22 mouse cellular contexts compared by ENCODE assay signal in the genomic region with DNA sequence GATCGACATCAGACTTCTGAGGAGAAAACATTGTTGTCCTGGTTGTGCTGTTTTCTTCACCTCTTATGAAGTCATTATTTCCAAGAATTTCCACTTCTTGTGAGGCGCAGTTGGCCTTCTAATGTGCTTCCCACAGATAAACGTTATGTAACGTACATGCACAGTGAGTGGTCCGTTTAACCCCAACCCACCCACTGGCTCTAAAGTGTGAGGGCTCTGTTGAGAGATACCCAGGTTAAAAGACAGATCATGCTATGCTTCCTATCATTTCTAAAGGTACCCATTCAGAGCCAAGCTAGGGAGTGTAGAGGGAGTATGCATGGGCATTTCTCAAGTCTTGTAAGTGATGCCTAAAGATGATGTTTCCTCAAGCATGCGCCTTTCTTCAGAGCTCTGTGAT.
A peak's percentile ranks its signal among the peaks of the same experiment; 100 is the strongest.
DNase-seq lines count a peak whose midpoint lies in the region; ATAC-seq and TF ChIP-seq lines count a peak whose summit lies in the region.
"Had no signal": no experiment of that assay in that cellular context is flagged by ENCODE, and none has a peak within 500 bp of the region (broad histone marks: within the 10 kb centered on the region; RNA-seq: fewer than 3 reads in every experiment).

No protein-coding gene starts in this region.

- WGBS in liver, embryonic 11.5 days: 75% methylated on average over 6 of the region's 6 CpGs
- WGBS in liver, postnatal 0 days (ENCODE audit: insufficient replicate concordance): 76% methylated on average over 6 of the region's 6 CpGs
- WGBS in liver, embryonic 12.5 days (ENCODE audit: insufficient replicate concordance): 66% methylated on average over 6 of the region's 6 CpGs
- 45% methylated on average over 6 of the region's 6 CpGs for WGBS in liver, embryonic 13.5 days (ENCODE audit: insufficient replicate concordance)
- WGBS in liver, embryonic 14.5 days (ENCODE audit: insufficient replicate concordance): 51% methylated on average over 6 of the region's 6 CpGs

- ATAC-seq in liver, embryonic 11.5 days (replicated peaks; ENCODE audit: low FRiP score): 0 out of 2 replicates have a peak, but pooled peaks have one; percentile 51
- ATAC-seq in liver, postnatal 0 days: no peak; the same call in 1 of the 2 replicates
- ATAC-seq in liver, embryonic 12.5 days: peak; percentile 65; the same call in 1 of the 2 replicates
- 0 out of 2 replicates have a peak, but pooled peaks have one; percentile 39 for ATAC-seq in liver, embryonic 13.5 days (ENCODE audit: low read depth)
- 0 out of 2 replicates have a peak, but pooled peaks have one; percentile 28 for ATAC-seq in liver, embryonic 14.5 days (ENCODE audit: insufficient read depth)
- ATAC-seq: activated CD4-positive, CD25-positive, alpha-beta regulatory T cell, adult 4 months; CD4-positive, CD25-positive, alpha-beta regulatory T cell, adult 4 months; Patski had no signal

- no peaks in the 10 kb centered on the region for H3K27me3 ChIP-seq in liver, embryonic 11.5 days (replicated peaks; ENCODE audit: control insufficient read depth, insufficient read depth, low read length)
- no peaks in the 10 kb centered on the region for H3K27me3 ChIP-seq in liver, postnatal 0 days (ENCODE audit: insufficient read depth, low read length)
- H3K27me3 ChIP-seq in liver, embryonic 12.5 days (replicated peaks): no peaks in the 10 kb centered on the region
- H3K27me3 ChIP-seq in liver, embryonic 13.5 days: no peaks in the 10 kb centered on the region
- no peaks in the 10 kb centered on the region for H3K27me3 ChIP-seq in liver, embryonic 14.5 days (ENCODE audit: control insufficient read depth, insufficient read depth, low read length)
- H3K27me3 ChIP-seq: CH12.LX, Patski had no signal

- no peaks in the 10 kb centered on the region for H3K36me3 ChIP-seq in liver, embryonic 11.5 days (ENCODE audit: control insufficient read depth, insufficient read depth, low read length)
- H3K36me3 ChIP-seq in liver, postnatal 0 days (replicated peaks; ENCODE audit: insufficient read depth, low read length): no peaks in the 10 kb centered on the region
- H3K36me3 ChIP-seq in liver, embryonic 12.5 days: no peaks in the 10 kb centered on the region
- no peaks in the 10 kb centered on the region for H3K36me3 ChIP-seq in liver, embryonic 13.5 days
- H3K36me3 ChIP-seq in liver, embryonic 14.5 days (replicated peaks; ENCODE audit: control insufficient read depth, insufficient read depth, low read depth): no peaks in the 10 kb centered on the region
- H3K36me3 ChIP-seq: G1E had no signal

- TF ChIP-seq EP300 in liver, postnatal 0 days (IDR thresholded peaks at IDR 0.05; ENCODE audit: low read depth): no peak
- TF ChIP-seq EP300 in liver, embryonic 14.5 days (IDR thresholded peaks at IDR 0.05; ENCODE audit: low read depth): no peak

- no peaks in the 10 kb centered on the region for H3K9me3 ChIP-seq in liver, embryonic 11.5 days (ENCODE audit: control insufficient read depth, low read length)
- no peaks in the 10 kb centered on the region for H3K9me3 ChIP-seq in liver, postnatal 0 days (ENCODE audit: low read length)
- no peaks in the 10 kb centered on the region for H3K9me3 ChIP-seq in liver, embryonic 12.5 days (replicated peaks)
- no peaks in the 10 kb centered on the region for H3K9me3 ChIP-seq in liver, embryonic 13.5 days (replicated peaks)
- no peaks in the 10 kb centered on the region for H3K9me3 ChIP-seq in liver, embryonic 14.5 days (ENCODE audit: control insufficient read depth, low read length)

- no peaks in the 10 kb centered on the region for H3K4me1 ChIP-seq in liver, embryonic 11.5 days (replicated peaks; ENCODE audit: control insufficient read depth, insufficient read depth, low read length)
- H3K4me1 ChIP-seq in liver, postnatal 0 days (ENCODE audit: insufficient read depth): no peaks in the 10 kb centered on the region
- H3K4me1 ChIP-seq in liver, embryonic 12.5 days: 0 out of 2 replicates have a peak, but pooled peaks cover 3% of the 10 kb centered on the region
- no peaks in the 10 kb centered on the region for H3K4me1 ChIP-seq in liver, embryonic 13.5 days (replicated peaks)
- no peaks in the 10 kb centered on the region for H3K4me1 ChIP-seq in liver, embryonic 14.5 days (replicated peaks; ENCODE audit: control insufficient read depth in 2 of 2, insufficient read depth in 2 of 2, low read length in 1 of 2)

- DNase-seq in liver, embryonic 11.5 days (ENCODE audit: low spot score): no peak
- DNase-seq in liver, postnatal 0 days: no peak
- no peak for DNase-seq in liver
- peak; percentile 1 for DNase-seq in liver, embryonic 13.5 days
- no peak for DNase-seq in liver, embryonic 14.5 days (ENCODE audit: low read depth in 3 of 3, low spot score in 3 of 3)
- no peak for DNase-seq in neural tube, embryonic 10.5 days (ENCODE audit: extremely low spot score, low spot score)
- no peak for DNase-seq in cerebellum, adult 18-20 months
- DNase-seq: adrenal gland, adult 2 months; adrenal gland, adult 8-10 months; adrenal gland, postnatal 10 days; adrenal gland, postnatal 14 days; adrenal gland, postnatal 25 days; adrenal gland, postnatal 36 days; B cell, adult 2 months; cerebellum, adult 11 months; cerebellum, adult 11-12 months had no signal

- no peak for TF ChIP-seq CTCF in liver, postnatal 0 days (IDR thresholded peaks at IDR 0.05; ENCODE audit: low read depth)
- TF ChIP-seq CTCF in liver, embryonic 14.5 days (IDR thresholded peaks at IDR 0.05; ENCODE audit: low read depth): no peak

- no peak overlapping the region for H3K27ac ChIP-seq in liver, embryonic 11.5 days (ENCODE audit: low read depth, low read length)
- H3K27ac ChIP-seq in liver, postnatal 0 days (ENCODE audit: low read depth): no peak overlapping the region
- no peak overlapping the region for H3K27ac ChIP-seq in liver, embryonic 12.5 days
- no peak overlapping the region for H3K27ac ChIP-seq in liver, embryonic 13.5 days
- no peak overlapping the region for H3K27ac ChIP-seq in liver, embryonic 14.5 days

- no peak overlapping the region for H3K9ac ChIP-seq in liver, embryonic 11.5 days (ENCODE audit: low read depth, low read length)
- H3K9ac ChIP-seq in liver, postnatal 0 days (replicated peaks): no peak overlapping the region
- H3K9ac ChIP-seq in liver, embryonic 12.5 days: no peak overlapping the region
- H3K9ac ChIP-seq in liver, embryonic 13.5 days: no peak overlapping the region
- H3K9ac ChIP-seq in liver, embryonic 14.5 days (replicated peaks): no peak overlapping the region

- H3K4me2 ChIP-seq in liver, embryonic 11.5 days: no peak overlapping the region
- H3K4me2 ChIP-seq in liver, postnatal 0 days (ENCODE audit: low read depth, low read length): no peak overlapping the region
- H3K4me2 ChIP-seq in liver, embryonic 12.5 days: no peak overlapping the region
- no peak overlapping the region for H3K4me2 ChIP-seq in liver, embryonic 13.5 days
- no peak overlapping the region for H3K4me2 ChIP-seq in liver, embryonic 14.5 days (ENCODE audit: low read depth)

- H3K4me3 ChIP-seq in liver, embryonic 11.5 days (ENCODE audit: low read depth, low read length): no peak overlapping the region
- no peak overlapping the region for H3K4me3 ChIP-seq in liver, postnatal 0 days (ENCODE audit: low read depth, low read length)
- H3K4me3 ChIP-seq in liver, embryonic 12.5 days: no peak overlapping the region
- no peak overlapping the region for H3K4me3 ChIP-seq in liver, embryonic 13.5 days (replicated peaks)
- H3K4me3 ChIP-seq in liver, embryonic 14.5 days (ENCODE audit: insufficient read depth in 1 of 2, low read depth in 2 of 2, low read length in 2 of 2): no peak overlapping the region
